Mouse (Mus musculus): ENCODE results near the gene Asb6.

GRCm38 (mm10) chr2:30842615-30843014 lies 12.5 kb upstream of the Asb6 start:
- no peak for TF ChIP-seq CTCF (IDR thresholded peaks at IDR 0.05; ENCODE audit: borderline replicate concordance, insufficient read depth, low read length)
- TF ChIP-seq POLR2A (IDR thresholded peaks at IDR 0.05; ENCODE audit: low read depth, low read length) = no peak
